Mouse (Mus musculus): ENCODE results near the gene 1110059E24Rik.

GRCm38 (mm10) chr19:21680986-21681385 lies 28.2 kb upstream of the 1110059E24Rik start:
- TF ChIP-seq POLR2A (IDR thresholded peaks at IDR 0.05; ENCODE audit: insufficient read depth, low read depth, low read length) (no peak), CTCF (IDR thresholded peaks at IDR 0.05; ENCODE audit: insufficient read depth, low read depth, low read length) (no peak)
